Mouse (Mus musculus) monocyte, adult 2 months (primary cell): ENCODE data around the gene Hsd3b7.
A peak's percentile ranks its signal among the peaks of the same experiment; 100 is the strongest.

Experiments used
- DNase-seq, 2 experiments: peaks; one replicate each; pipeline ENCODE4 v3.0.0; 2022; ENCODE audit warnings: low spot score in 2 of 2, low read depth in 1 of 2

The Hsd3b7 gene

DNA sequence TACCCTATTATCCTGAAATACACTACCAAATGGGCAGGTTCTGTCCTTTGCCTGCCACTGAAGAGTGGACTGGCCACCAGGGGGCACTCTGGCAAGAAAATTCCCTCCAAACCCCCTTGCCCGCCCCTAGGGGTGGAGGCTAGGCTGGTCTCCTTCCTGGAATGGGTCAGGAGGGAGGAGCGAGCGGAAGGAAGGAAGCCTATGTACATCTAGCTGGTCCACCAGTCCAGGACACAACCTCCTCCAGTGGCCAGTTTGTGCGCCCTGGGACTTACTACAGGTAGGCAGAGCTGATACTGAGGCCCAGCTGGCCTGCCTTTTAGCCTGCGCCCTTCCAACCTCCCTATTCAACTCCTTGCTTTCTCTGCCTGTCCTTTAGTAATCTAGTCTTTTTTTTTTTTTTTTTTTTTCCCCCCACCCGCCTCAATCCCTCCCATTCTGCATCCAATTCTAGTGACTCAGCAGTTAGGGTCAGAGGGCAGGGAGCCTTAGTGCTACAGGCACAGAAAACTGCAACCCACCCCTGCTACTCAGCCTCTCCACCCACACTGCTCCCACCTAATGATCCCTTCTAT lies at the start of gene Hsd3b7:
Gene Hsd3b7, plus strand, starts transcription at position 170 of the 575 bp plus-strand sequence.
- DNase-seq = peak; percentile 59 to 83

DNA sequence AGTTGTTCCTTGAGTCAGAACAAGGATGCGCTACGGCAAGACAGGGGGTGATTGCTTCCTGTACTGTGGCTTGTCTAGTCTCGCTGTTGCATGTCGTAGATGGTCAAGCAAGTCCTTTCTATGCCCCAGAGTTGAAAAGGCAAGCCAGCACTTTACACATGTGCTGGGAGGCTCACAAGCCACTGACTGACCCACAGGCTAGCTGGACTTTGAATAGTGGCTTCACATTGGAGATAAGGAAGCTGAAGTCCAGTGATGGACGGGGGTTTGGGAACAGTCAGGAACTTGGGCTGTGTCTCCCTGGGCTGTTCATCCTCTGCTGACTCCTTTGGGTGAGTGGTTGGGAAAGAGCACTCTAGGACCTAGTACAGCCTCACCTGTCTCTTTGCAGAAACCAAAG lies 48.8 kb upstream of the Hsd3b7 start:
- DNase-seq = no peak

DNA sequence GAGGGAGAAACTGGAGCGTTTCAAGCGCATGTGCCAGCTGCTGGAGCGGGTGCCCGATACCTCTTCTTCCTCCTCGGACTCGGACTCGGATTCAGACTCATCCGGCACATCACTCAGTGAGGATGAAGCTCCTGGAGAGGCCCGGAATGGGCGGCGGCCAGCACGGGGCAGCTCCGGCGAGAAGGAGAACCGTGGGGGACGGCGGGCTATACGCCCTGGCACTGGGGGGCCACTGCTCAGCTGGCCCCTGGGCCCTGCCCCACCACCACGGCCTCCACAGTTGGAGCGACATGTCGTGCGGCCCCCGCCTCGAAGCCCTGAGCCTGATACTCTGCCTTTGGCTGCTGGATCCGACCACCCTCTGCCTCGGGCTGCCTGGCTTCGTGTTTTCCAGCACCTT lies 48.3 kb upstream of the Hsd3b7 start:
- DNase-seq = no peak

GRCm38 (mm10) chr7:127753158-127753557 lies 47.2 kb upstream of the Hsd3b7 start:
- no peak for DNase-seq

- DNase-seq = no peak
These were observed 46.7 kb upstream of the Hsd3b7 start for GRCm38 (mm10) chr7:127753741-127754140.

- no peak for DNase-seq
These were observed 40.7 kb upstream of the Hsd3b7 start for GRCm38 (mm10) chr7:127759716-127760115.

GRCm38 (mm10) chr7:127760478-127760877 lies 39.9 kb upstream of the Hsd3b7 start:
- no peak for DNase-seq

GRCm38 (mm10) chr7:127761026-127761425 lies 39.4 kb upstream of the Hsd3b7 start:
- DNase-seq = no peak

GRCm38 (mm10) chr7:127763642-127764041 lies 36.8 kb upstream of the Hsd3b7 start:
- no peak for DNase-seq

- no peak for DNase-seq
These were observed 34.6 kb upstream of the Hsd3b7 start for GRCm38 (mm10) chr7:127765756-127766155.

GRCm38 (mm10) chr7:127766851-127767609 lies 33.4 kb upstream of the Hsd3b7 start:
- no peak for DNase-seq

GRCm38 (mm10) chr7:127767671-127768345 lies 32.6 kb upstream of the Hsd3b7 start:
- DNase-seq = no peak

- no peak for DNase-seq
These were observed 31.9 kb upstream of the Hsd3b7 start for GRCm38 (mm10) chr7:127768346-127768996.

DNA sequence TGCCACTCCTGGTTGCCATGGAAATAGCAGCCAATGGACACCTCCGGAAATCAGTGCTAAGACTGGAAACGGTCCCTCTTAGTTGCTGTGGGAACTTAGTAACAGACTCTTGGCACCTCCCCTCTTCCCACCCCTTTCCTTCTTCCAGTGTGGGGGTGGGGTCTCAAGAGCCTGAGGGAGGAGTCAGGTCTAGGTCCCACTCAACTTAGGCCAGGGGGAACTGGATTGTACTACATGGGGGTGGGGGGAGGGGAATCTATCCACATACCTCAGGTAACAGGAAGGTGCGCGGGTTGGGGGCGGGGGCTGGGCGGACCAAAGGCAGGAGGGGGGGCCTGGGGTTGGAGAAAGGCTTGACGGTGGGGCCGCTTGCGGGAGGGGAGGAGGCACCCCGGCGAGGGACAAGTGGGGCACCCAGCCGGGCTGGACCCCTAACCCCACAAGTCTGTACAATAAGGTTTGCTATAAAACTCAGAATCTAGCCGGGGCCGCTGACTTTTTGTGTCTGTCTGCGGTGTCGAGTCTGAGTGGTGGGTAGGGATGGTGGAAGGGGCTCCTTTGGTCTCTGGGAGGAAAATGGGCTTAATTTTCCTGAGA lies 31.3 kb upstream of the Hsd3b7 start:
- DNase-seq = peak; percentile 77 to 79

- peak; percentile 70 to 85 for DNase-seq
These were observed 30.8 kb upstream of the Hsd3b7 start, which contains the start of gene Orai3 for GRCm38 (mm10) chr7:127769651-127770038. TSS of gene Orai3 (plus strand) at chr7:127769815.

- DNase-seq = no peak
These were observed 30.1 kb upstream of the Hsd3b7 start for GRCm38 (mm10) chr7:127770039-127770905.

GRCm38 (mm10) chr7:127771262-127771661 lies 29.1 kb upstream of the Hsd3b7 start:
- no peak for DNase-seq

- DNase-seq = no peak
These were observed 28.3 kb upstream of the Hsd3b7 start for GRCm38 (mm10) chr7:127772080-127772479.

- DNase-seq = no peak
These were observed 27.8 kb upstream of the Hsd3b7 start for GRCm38 (mm10) chr7:127772557-127772956.

DNA sequence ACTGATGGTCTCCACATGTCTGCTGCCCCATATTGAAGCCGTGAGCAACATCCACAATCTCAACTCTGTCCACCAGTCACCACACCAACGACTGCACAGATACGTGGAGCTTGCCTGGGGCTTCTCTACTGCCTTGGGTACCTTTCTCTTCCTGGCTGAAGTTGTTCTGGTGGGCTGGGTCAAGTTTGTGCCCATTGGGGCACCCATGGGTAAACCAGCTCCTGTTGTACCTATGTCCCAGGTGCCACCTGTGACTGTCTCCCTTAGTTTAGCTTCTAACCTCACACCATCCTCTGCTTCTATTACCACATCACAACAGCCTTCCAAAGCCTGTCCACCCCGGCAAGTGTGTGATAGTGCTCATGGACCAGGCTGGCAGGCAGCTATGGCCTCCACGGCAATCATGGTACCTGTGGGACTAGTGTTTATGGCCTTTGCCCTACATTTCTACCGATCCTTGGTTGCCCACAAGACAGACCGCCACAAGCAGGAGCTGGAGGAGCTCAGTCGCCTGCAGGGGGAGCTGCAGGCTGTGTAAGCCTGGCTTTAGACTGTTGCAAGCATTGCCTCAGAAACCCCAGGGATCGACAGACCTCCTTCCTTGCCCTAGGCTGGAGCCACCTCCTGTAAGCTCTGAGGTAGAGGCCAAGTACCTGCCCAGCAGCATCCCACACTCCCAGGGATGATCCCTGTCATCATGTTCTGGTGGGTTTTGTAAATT lies 26.6 kb upstream of the Hsd3b7 start:
- DNase-seq = peak in 1 of 2 experiments; percentile 56
